Mouse (Mus musculus) telencephalon, adult 2 months (tissue): Measurements from ENCODE around the gene Map3k1.

Source experiments
- DNase-seq: peaks from one replicate; pipeline ENCODE4 v3.0.0-alpha.2; 2011; ENCODE audit warnings: low read depth, low spot score

The Map3k1 gene

DNA sequence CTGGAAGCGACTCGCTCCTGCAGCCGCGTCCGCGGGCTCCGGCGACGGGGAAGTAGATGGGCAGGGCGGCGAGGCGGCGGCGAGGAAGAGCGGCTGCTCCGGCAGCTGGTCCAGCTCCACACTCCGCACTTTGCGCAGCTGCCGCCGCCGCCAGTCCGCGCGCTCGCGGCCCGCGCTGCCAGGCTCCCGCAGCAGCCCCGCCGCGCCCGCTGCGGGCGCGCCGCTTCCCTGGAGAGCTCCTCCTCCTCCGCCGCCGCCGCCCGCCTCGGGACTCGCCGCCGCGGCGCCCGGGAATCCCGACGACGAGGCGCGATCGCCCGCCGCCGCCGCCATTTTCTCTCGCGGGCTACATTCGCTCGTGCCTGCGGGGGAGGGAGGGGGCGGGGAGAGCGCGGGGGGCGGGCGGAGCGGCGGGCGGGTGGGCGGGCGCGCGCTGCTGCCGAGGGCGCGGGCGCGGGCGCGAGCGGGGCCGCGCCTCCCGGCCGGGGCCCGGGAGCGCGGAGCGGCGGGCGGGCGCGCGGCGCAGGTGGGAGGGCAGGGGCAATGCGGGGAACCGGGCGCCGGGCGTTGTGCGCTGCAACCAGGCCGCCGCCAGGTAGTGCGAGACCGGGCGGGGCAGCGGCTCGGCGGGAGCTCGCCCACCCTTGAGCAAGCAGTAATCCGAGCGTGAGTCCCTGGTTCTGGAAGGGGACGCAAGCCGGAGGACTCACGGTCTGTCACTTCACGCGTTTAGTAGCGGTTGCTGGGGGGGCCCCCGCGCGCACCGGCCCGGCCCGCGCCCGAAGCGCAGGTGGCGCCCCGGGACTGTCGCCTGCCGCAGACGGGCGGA, at the start of gene Map3k1:
Gene Map3k1, minus strand, starts transcription at position 357 of the 829 bp plus-strand sequence.
- no peak for DNase-seq

DNA sequence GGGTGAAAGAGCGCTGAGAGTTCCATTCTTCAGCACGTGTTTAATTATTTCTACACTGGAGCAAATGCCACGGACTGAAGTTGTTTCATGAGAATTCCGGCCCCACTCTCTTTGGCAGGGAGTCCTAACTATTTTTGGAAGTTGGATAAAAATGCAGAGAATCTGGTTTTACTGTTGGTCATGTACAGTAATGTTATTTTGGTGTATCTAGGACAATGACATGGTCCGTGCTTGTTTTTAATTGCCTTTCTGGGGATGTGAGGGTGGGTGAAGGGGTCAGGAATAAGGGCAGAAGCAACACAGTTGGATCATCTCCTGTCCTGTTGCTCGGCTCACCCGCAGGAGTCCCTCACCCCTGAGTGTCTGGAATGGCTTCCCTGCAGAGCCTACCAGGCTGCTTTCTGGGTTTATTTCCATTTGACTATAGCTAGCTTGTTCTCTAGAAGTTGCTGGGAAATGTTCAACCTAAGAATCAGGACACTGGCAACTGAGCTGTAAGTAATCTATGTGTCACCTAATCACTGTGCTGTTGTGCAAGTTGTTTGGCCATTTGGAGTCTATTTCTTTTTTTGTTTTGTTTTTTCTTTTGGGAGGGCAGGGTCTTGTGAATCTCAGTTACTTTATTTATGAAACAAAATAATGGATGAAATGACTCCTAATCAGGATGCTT, 48.1 kb upstream of the Map3k1 start:
- DNase-seq = no peak

DNA sequence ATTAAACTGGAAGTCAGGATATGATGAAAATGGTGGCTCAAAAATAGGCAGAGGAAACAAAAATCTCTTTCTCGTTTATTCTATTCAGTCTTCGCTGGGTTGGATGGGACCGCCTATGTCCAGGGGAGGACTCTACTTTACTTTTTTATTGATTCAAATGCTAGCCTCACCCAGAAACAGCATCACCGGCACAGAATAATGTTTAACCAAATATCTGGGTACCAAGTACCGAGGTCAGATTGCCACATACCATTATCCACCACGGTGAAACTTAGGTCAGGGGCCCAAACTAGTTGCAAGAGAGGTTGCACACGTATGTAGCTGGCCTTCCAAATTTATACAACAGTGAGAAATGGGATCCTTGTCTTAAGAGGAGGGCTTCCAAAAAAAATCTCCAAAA, 47.4 kb upstream of the Map3k1 start:
- DNase-seq = no peak

DNA sequence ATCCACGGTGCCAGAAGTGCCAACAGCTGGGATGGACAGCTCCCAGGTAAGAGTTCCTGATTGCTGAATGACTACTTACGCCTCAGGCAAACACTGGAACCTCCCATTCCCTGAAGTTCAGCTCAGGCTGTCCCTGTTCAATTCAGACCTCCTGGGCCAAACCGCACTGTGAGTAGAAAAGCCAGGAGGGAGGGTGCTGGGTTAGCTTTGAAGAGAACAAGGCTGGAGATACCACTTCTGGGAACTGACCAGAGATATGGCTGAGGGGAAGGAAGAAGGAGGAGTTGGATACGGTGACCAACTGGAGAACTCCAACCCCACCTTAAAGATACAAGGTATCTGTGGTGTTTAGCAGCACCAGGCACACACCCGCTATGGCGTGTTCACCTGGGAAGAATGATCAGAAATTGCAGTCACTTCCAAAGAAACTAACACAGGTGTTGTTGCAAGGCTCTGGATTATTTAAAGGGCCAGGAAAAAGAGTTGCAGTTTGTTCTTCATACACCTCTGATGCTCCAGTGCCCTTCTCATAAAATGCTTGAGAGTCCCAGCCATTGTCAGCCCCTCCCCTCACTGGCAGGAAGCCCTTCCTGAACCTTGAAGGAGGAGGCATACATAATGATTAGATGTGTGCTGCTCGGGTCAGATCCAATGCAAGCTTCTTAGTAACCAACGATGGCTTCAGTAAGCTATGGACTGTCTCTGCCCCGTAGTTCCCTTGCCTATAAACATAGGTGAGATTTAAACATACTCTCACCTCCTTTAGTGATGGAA, 43.8 kb upstream of the Map3k1 start:
- DNase-seq = no peak

DNA sequence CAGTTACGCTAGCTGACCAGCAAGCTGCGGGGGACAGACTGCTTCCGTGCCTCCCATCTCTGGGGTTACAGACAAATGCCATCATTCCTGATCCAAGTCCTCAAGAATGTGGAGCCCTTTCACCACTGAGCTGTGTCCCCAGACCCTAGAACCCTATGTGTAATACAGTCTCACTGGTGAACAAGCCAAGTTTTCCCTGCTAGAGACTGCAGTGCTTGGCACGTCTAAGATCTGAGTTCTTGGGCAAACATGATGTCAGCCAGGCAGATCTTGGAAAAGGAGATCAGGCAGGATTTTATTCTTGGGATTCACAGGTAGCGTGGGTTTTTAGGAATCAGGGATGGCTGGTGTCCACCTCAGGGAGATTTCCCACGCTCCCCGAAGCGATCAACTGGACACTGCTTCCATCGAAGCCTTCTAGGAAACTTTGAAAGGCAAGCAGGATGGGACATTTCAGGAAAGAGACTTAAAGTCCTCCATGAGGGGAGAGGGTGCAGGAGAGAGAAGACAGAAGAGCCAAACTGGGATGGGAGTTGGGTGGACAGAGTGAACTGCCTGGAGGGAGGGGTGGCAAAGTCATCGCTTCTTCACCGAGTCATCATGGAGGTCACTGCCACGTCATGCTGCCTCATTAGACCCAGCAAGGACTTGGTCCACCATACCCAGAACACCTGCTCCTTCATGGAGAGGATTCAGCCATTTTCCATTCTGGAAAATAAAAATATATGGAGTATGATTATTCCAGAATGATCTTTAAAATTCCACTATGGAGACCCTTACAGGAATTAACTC, 41.4 kb upstream of the Map3k1 start:
- no peak for DNase-seq

DNA sequence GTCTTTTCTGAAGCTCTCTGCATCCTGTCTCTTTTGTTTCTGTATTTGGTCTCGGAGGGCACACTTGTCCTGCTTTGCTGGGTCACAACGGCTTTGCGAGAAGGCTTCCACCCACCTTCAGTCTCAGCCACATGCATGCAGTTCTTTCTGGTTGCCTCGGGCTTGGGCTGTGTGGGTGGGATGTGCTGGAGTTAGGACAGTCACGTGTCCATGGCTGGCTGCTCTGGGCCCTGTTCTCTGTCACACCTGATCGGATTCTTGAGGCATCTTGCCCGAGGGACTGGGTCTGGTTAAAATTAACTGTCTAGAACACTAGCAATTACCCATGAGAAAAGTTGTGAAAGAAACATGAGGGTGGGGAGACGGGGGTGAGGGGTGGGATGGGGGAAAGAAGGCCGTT, 36.7 kb upstream of the Map3k1 start:
- DNase-seq = no peak

DNA sequence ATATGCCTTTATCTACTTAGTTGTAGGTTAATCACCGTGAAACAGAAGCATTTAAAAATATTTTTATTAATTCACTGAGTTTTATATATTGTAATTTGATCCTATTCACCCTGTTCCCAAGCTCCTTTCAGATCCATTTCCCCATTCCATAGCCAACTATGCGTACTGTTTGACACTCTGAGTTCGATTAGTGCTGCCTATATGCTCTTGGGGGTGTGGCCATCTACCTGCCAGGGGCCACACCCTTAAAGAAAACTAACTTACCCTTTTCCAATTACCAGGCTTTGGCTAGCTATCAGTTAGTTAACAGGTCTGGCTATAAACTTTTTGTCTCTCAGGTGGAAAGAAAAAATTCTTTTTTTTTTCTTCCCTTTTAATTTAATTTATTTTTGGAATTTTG, 35.5 kb upstream of the Map3k1 start:
- DNase-seq = no peak

DNA sequence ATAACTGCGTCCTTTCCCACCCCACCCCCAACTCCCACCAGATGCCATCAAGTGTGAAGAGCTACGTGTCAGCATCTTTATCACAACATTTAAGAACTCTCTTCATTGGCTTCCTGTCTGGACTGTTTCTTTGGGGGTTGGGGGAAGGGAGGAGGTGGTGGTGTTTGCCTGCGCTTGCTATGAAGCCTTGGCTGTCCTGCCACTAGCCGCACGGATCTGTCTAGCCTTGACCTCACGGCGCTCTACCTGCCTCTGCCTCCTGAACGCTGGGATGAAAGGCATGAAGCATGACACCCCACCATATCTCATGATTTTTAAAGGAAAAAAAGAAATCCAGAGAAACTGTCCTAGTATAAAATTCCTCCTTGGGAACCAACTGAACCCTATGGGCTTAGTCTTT, 27.0 kb upstream of the Map3k1 start:
- DNase-seq = no peak

DNA sequence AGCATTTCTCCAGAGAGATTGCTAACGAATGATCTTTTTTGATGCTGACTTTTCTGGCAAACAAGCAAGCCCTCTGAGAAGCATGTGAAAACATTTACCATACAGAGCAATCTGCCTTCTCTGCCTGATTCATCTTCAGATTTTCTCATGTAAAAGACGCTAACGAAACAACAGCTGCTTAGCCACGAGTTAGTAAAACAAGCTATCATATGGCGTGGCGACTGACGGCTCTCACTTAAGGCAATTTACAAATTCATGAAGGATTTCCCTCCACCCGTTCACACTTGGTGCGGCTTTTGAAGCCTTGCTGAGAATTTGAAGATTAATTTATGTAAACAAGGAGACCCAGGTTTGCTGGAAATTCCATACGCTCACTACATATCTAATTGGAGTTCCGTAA, 25.8 kb upstream of the Map3k1 start:
- no peak for DNase-seq

DNA sequence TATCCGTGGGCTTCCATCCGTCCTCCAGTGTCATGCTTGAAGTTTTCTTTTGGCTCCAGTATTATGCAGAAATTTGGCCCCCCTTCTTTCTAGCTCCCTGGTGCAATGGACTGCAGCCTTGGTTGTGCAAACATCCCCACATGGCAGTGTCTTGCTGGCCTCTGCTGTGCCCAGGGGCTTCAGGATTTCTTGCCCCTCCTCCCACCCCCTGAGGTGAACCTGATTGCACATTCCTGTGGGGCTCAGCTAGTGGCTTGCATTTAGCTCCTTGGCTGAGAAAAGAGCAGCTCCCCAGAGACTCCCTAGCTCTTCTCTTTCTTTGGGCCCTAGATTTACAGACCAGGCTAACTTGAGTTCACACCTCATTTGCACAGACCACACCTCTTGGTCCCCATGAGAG, 20.7 kb upstream of the Map3k1 start:
- DNase-seq = no peak

DNA sequence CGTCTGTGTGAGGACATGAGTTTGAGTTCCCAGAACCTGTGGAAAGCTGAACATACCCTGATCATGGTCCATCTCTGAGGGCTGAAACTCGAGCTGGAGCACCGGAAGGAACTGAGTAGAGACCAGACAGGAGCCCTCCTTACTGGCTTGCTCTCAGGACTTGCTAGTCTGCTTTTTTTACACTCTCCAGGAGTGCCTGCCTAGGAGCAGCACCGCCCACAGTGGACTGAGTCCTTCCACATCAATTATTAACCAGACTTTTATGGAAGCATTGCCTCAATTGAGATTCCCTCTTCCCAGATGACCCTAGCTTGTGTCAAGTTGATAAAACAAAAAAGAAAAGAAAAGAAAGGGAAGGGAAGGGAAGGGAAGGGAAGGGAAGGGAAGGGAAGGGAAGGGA, 18.7 kb upstream of the Map3k1 start:
- DNase-seq = no peak

DNA sequence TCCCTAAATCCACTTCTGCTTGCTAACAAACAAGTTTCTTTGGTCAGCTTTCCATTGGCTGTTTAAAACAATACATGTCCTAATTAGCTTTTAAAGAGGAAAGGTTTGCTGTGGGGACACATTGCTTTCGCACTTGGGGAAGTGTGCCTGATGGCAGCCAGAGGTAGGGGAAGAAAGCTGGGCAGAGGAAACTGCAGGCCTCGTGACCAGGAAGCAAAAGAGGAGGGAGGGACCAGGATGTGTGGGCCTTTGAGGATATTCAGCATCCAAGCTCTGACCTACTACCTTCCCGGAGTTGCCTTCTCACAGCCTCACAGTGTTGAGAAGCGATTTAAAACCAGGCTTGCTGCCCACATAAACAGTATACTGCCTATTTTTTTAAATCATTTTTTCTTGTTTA, 15.4 kb upstream of the Map3k1 start:
- no peak for DNase-seq

DNA sequence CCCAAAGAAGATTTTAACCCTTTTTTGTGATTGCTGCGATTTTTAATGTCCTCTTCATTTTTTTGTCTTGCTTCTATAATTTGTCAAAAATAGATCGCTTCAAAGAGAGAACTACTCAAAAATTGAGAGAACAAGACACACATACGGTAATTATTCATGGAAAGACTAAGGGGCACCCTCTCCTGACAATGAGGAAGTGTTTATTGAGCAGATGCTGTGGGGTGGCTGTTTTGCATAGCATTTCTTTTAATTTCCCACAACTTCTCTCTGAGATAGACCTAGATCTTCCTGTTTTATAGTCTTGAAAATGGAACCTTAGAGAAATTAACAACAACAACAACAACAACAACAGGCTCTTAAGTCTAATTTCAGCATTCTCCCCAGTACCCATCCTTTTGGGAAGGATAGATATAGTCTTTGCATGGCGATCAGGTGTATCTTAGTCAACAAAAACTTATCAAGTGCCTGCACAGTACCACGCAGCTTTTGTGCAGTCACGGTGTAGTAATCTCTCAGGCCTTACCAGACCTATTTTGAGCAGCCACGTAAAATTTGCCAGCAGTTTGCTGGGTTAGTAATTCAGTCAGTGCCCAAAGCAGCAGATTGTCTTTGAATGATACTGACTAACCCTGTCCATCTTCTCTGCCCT, 13.1 kb upstream of the Map3k1 start:
- DNase-seq = no peak

DNA sequence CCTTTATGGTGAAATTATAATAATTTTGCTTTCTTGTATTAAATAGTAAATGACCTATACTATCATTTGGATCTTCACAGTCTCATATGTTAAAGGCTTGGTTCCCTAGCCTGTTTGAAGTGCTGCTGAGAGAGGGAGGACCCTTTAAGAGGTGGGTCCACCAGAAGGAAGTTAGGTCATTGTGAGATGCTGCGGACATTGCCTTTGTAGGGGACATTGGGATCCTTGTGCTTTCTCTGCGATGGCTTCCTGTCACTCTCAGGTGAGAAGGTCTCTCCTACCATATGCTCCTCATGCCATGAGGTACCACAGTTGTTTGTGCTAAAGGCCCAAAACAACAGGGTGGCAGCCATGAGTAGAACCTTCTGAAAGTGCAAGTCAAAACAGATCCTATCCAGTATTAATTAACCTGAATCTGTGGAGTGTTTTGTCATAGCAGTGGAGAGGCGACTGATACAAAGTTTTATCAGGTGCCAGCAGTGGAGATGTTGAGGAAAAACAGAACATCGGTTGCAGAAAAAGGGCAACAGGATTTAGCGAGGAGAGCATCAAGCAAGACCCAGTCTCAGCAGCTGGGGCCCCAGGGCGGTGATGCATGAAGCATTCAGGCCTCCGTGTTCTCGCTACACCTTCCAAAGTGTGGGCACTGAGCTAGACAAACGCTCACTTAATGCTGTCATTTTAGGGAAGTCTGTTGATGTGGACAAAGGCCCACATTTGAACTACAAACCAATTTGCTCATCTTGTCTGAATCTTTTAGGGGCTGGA, 11.0 kb upstream of the Map3k1 start:
- DNase-seq = no peak

DNA sequence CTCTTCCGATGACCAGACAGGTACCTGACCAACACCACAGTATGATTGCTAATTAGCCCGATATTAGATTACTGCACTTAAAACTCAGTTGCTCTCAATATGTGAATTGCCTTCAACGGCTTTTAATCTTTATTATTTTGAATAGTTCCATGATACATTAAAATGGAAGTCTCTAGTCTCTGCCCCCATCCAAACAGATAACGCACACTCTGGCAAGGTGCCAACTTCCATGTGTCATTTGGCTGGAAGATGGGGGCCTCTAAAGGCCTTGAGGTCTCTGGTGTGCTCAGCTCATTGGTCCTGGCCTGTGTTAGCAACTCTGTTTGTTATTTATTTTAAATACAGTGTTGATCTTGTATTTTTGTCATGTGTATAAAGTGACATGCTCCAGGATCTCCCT, 10.3 kb upstream of the Map3k1 start:
- no peak for DNase-seq

DNA sequence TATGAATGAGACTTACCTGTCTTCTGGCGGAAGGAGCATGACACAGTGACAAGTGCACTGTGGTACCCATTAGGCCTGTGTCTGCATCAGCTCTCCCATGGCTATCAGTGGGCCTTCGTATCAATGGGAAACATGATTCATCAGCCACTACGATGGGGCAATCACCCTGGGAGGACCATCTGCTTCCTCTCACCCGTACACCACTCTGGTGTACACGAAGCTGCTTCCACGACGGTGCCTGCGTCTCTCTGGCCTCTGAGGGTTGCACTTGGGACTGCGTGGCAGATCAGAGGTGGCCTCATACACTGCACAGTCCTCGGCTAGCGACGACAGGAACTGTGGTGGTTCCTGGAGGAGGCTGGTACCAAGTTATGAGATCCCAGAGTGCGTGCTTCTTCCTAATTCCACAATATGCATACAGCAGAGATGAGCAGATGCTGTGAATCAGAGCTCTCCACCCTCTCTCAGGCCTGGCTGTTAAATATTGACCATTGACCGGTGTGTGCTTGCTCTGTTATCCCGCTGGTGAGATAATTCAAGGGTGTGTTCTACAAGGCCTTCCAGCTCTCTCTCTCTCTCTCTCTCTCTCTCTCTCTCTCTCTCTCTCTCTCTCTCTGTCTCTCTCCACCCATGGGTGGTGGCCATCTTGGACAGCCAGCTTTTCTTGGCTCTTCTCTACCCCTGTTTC, 9.6 kb upstream of the Map3k1 start:
- DNase-seq = no peak

DNA sequence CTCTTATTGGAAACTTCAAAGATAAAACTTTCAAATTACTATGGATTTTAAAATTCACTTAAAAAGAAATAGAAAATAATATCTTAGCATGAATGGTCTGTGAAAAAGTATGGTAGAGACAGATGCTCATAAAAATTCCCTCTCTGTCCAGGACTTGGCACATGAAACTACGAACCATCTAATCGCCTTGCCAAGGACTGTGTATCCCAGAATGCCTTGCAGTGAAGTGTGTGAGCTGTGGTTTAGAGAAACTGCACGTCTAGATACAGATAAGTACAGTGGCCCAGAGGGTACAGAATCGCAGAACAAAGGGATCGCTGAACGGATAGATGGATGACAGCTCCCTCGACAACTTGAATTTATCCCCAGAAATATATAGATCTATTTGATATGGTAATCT, 9.0 kb upstream of the Map3k1 start:
- DNase-seq = no peak

DNA sequence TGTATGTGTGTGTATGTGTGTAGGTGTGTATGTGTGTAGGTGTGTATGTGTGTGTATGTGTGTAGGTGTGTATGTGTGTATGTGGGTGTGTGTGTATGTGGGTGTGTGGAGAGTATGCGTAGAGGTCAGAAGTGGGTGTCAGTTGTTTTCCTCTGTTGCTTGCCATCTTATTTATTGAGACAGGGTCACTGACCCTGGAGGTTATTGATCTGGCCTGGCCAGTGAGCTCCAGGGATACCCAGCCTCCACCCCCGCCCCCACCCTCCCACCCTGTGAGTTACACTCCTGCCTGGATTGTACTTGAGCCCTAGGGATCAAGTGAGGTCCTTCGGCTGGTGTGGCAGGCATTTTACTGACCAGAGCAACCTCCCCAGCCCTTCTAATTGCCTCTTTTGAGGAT, 7.6 kb upstream of the Map3k1 start:
- no peak for DNase-seq

DNA sequence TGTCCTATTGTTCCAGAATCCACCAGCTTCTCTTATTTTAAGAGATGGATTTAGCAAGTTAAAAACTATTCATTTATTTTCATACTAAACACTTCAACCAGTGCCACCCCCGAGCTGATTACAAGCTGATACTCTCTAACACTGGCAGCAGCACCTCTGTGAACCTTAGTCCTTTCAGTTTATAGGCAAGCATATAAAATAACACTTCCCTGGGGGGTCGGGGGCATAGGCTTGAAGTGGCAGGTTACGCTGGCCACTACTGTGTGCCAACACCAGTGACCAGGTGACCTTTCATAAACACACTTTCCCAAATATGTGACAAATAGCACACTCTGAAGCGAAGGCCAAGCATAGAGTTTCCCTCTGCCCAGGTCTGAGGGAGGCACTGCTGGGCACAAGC, 6.7 kb upstream of the Map3k1 start:
- DNase-seq = no peak

DNA sequence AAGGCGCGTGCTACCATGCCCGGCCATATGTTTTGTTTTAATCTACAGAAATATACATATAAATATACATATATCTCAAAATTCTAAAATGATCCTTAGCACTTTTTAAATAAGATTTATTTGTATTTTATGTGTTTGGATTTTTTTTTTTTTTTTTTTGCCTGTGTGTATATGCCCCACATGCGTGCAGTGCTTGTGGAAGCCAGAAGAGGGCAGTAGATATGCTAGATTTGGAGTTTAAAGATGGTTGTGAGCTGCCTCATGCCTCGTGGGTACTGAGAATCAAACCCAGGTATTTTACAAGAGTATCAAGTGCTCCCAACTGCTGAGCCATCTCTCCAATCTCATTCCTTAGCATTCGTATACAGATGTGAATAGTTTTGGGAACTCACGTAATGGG, 6.2 kb upstream of the Map3k1 start:
- DNase-seq = no peak
